ENCODE assay signal across 24 mouse cellular contexts in genomic region chr6:48065587-48066075, GRCm38 (mm10). TPM values are rescaled to one million over a fixed set of nuclear protein-coding genes. Genes with fewer than 3 reads are reported as not detected.
DNase-seq lines count a peak whose midpoint lies in the region; ATAC-seq and TF ChIP-seq lines count a peak whose summit lies in the region.
"Had no signal": no experiment of that assay in that cellular context is flagged by ENCODE, and none has a peak within 500 bp of the region (broad histone marks: within the 10 kb centered on the region; RNA-seq: fewer than 3 reads in every experiment).

No protein-coding gene starts in this region.

- peak; percentile 39 for DNase-seq in heart, adult 11 months
- DNase-seq in heart, postnatal 10 days: no peak
- DNase-seq in ES-CJ7 (ENCODE audit: low read depth, low spot score) (peak; percentile 30), MEL (ENCODE audit: low read depth, low spot score) (peak; percentile 41)
- DNase-seq in adrenal gland, postnatal 36 days: no peak
- DNase-seq: adrenal gland, adult 2 months; adrenal gland, postnatal 14 days; cerebellum, adult 18-20 months; cerebellum, adult 9-10 months; cerebellum, postnatal 14 days; forebrain, postnatal 0 days; gastrocnemius, postnatal 25 days; heart, postnatal 36 days; kidney, adult 11 months had no signal

- no peaks in the 10 kb centered on the region for H3K9me3 ChIP-seq in MEL (replicated peaks; ENCODE audit: insufficient read depth, low read length)
- no peaks in the 10 kb centered on the region for H3K9me3 ChIP-seq in forebrain, embryonic 13.5 days (replicated peaks)
- H3K9me3 ChIP-seq: forebrain, embryonic 10.5 days; hindbrain, embryonic 10.5 days; hindbrain, embryonic 13.5 days; intestine, embryonic 15.5 days had no signal

- peaks cover 8 to 10% of the 10 kb centered on the region in 2 experiments for H3K36me3 ChIP-seq in MEL (ENCODE audit: control insufficient read depth in 1 of 2, insufficient read depth in 2 of 2, low read length in 2 of 2)
- H3K36me3 ChIP-seq in forebrain, embryonic 13.5 days (ENCODE audit: poor library complexity, severe bottlenecking): peaks cover 80% of the 10 kb centered on the region

- TF ChIP-seq POLR2A in MEL (IDR thresholded peaks at IDR 0.05; ENCODE audit: control insufficient read depth in 1 of 2, insufficient read depth in 1 of 2, low read depth in 1 of 2, low read length in 2 of 2, poor library complexity in 1 of 2): no peak

- no peak overlapping the region for H3K4me2 ChIP-seq in forebrain, embryonic 13.5 days
- H3K4me2 ChIP-seq: heart, embryonic 11.5 days; hindbrain, embryonic 13.5 days; intestine, embryonic 15.5 days had no signal

- H3K4me1 ChIP-seq in MEL (ENCODE audit: control insufficient read depth in 1 of 2, insufficient read depth in 2 of 2, low read length in 2 of 2): peaks cover 1 to 6% of the 10 kb centered on the region in 2 experiments; a peak in 3 of 4 replicates
- no peaks in the 10 kb centered on the region for H3K4me1 ChIP-seq in forebrain, embryonic 13.5 days
- H3K4me1 ChIP-seq: forebrain, embryonic 10.5 days; hindbrain, embryonic 10.5 days; hindbrain, embryonic 13.5 days; intestine, embryonic 15.5 days had no signal

- ATAC-seq in megakaryocyte progenitor cell, adult 5-6 weeks (replicated peaks; ENCODE audit: poor library complexity): 0 out of 2 replicates have a peak, but pooled peaks have one; percentile 34
- no peak for ATAC-seq in forebrain, embryonic 13.5 days
- no peak for ATAC-seq in granulocyte monocyte progenitor cell, adult 5-6 weeks (replicated peaks; ENCODE audit: poor library complexity, severe bottlenecking)
- ATAC-seq: forebrain, embryonic 14.5 days; forebrain, postnatal 0 days; hindbrain, embryonic 16.5 days; intestine, embryonic 15.5 days had no signal

- no peak overlapping the region for H3K27ac ChIP-seq in MEL (ENCODE audit: control insufficient read depth, low read depth, low read length)
- H3K27ac ChIP-seq in forebrain, embryonic 13.5 days: no peak overlapping the region
- H3K27ac ChIP-seq: forebrain, embryonic 10.5 days; hindbrain, embryonic 10.5 days; hindbrain, embryonic 13.5 days; intestine, embryonic 15.5 days had no signal

- H3K79me2 ChIP-seq in MEL (ENCODE audit: control insufficient read depth, insufficient read depth, low read length, poor library complexity): no peaks in the 10 kb centered on the region

- no peak for TF ChIP-seq CTCF in MEL (IDR thresholded peaks at IDR 0.05 in 2 of 3, conservative IDR thresholded peaks at IDR 0.05 in 1 of 3; ENCODE audit: control insufficient read depth in 1 of 3, insufficient read depth in 1 of 3, low read depth in 2 of 3, low read length in 3 of 3, poor library complexity in 1 of 3, severe bottlenecking in 1 of 3)

- no peak overlapping the region for H3K9ac ChIP-seq in MEL (ENCODE audit: control insufficient read depth, low read depth, low read length, poor library complexity, severe bottlenecking)
- no peak overlapping the region for H3K9ac ChIP-seq in forebrain, embryonic 13.5 days
- H3K9ac ChIP-seq: forebrain, postnatal 0 days; hindbrain, embryonic 13.5 days; intestine, embryonic 15.5 days had no signal

- no peak overlapping the region for H3K4me3 ChIP-seq in MEL (ENCODE audit: control insufficient read depth in 1 of 2, insufficient read depth in 1 of 2, low read depth in 2 of 2, low read length in 2 of 2)
- H3K4me3 ChIP-seq in forebrain, embryonic 13.5 days: no peak overlapping the region
- H3K4me3 ChIP-seq: forebrain, embryonic 10.5 days; hindbrain, embryonic 10.5 days; hindbrain, embryonic 13.5 days; intestine, embryonic 15.5 days had no signal

- no peak for TF ChIP-seq RAD21 in MEL (IDR thresholded peaks at IDR 0.05; ENCODE audit: low read depth, low read length)

- no peaks in the 10 kb centered on the region for H3K27me3 ChIP-seq in MEL (ENCODE audit: control insufficient read depth in 1 of 2, insufficient read depth in 2 of 2, low read length in 2 of 2)
- no peaks in the 10 kb centered on the region for H3K27me3 ChIP-seq in forebrain, embryonic 13.5 days
- H3K27me3 ChIP-seq: hindbrain, embryonic 13.5 days; intestine, embryonic 15.5 days had no signal

- intact Hi-C loops in heart, postnatal 10 days (cut with DNase I): no loop called here

- TF ChIP-seq EP300 in MEL (IDR thresholded peaks at IDR 0.05; ENCODE audit: low read depth in 1 of 2, low read length in 2 of 2): no peak

- WGBS in forebrain, embryonic 13.5 days: 95% methylated on average over 6 of the region's 6 CpGs

TF ChIP-seq in MEL, 35 proteins besides CTCF, POLR2A, EP300 and RAD21:
- TF ChIP-seq E2F4 (IDR thresholded peaks at IDR 0.05; ENCODE audit: borderline replicate concordance, low read depth, low read length) (no peak), ZC3H11A (IDR thresholded peaks at IDR 0.05; ENCODE audit: low read depth, low read length) (no peak), TBP (IDR thresholded peaks at IDR 0.05; ENCODE audit: low read depth, low read length) (no peak), USF1 (IDR thresholded peaks at IDR 0.05; ENCODE audit: low read depth, low read length) (no peak), HCFC1 (IDR thresholded peaks at IDR 0.05; ENCODE audit: low read depth, low read length) (no peak), CHD2 (IDR thresholded peaks at IDR 0.05; ENCODE audit: low read length) (no peak), ELF1 (IDR thresholded peaks at IDR 0.05; ENCODE audit: low read depth, low read length) (no peak), UBTF (IDR thresholded peaks at IDR 0.05; ENCODE audit: borderline replicate concordance, insufficient read depth, low read depth, low read length) (no peak), GATA1 (IDR thresholded peaks at IDR 0.05; ENCODE audit: low read depth, low read length) (no peak), MAZ (IDR thresholded peaks at IDR 0.05; ENCODE audit: low read depth, low read length) (no peak), MEF2A (IDR thresholded peaks at IDR 0.05; ENCODE audit: extremely low read depth, insufficient replicate concordance, low read depth, low read length, poor library complexity, severe bottlenecking) (no peak), POLR2AphosphoS2 (IDR thresholded peaks at IDR 0.05; ENCODE audit: low read length) (no peak), ZKSCAN1 (IDR thresholded peaks at IDR 0.05; ENCODE audit: low read depth, low read length) (no peak), MXI1 (IDR thresholded peaks at IDR 0.05; ENCODE audit: low read depth, low read length) (no peak), MYB (IDR thresholded peaks at IDR 0.05; ENCODE audit: low read depth, low read length) (no peak), MAFK (IDR thresholded peaks at IDR 0.05; ENCODE audit: borderline replicate concordance, low read depth, low read length) (no peak), SIN3A (IDR thresholded peaks at IDR 0.05; ENCODE audit: low read length) (no peak), KAT2A (conservative IDR thresholded peaks at IDR 0.05; ENCODE audit: low read depth, low read length) (no peak), ZNF384 (IDR thresholded peaks at IDR 0.05; ENCODE audit: low read depth, low read length) (no peak)

RNA-seq across cellular contexts. Expression of gene Zfp777, which starts 16.9 kb away (rescaled TPM):
- 10 to 100 TPM; 16.6 to 17.3 TPM for total RNA-seq in heart, postnatal 10 days (2021)
- 16.3 and 20.4 TPM in 2 replicates for total RNA-seq in MEL (2012; rRNA removed)
- 10 to 100 TPM in 1 of 2 experiments, not detected in 1; 32.4 TPM for polyA plus RNA-seq in MEL (2012; ENCODE audit: insufficient read depth in 1 of 2, insufficient read length in 2 of 2, low read depth in 1 of 2, low replicate concordance in 2 of 2, missing spikeins in 1 of 2)
- 7.9 and 9.9 TPM in 2 replicates for total RNA-seq in megakaryocyte progenitor cell, adult 5-6 weeks (2015)
- total RNA-seq in megakaryocyte progenitor cell, adult 5-6 weeks (2017): 23.0 and 40.7 TPM in 2 replicates
- polyA plus RNA-seq in forebrain, embryonic 13.5 days (2015; fragmentation: Nextera tagmentation; extraction: Ambion mirVana): 6.8 and 7.4 TPM in 2 replicates
- total RNA-seq in adrenal gland, postnatal 36 days (2021): 10 to 100 TPM; 22.6 to 23.1 TPM
- total RNA-seq in granulocyte monocyte progenitor cell, adult 5-6 weeks (2014; fragmentation: Nextera tagmentation): 22.2 and 22.8 TPM in 2 replicates
- 37.6 and 40.1 TPM in 2 replicates for total RNA-seq in granulocyte monocyte progenitor cell, adult 5-6 weeks (2017)

RNA-seq across cellular contexts. Expression of gene Zfp746, which starts 20.8 kb away (rescaled TPM):
- total RNA-seq in heart, postnatal 10 days (2021): 10 to 100 TPM; 17.1 to 17.6 TPM
- total RNA-seq in MEL (2012; rRNA removed): 13.5 and 17.8 TPM in 2 replicates
- polyA plus RNA-seq in MEL (2012; ENCODE audit: insufficient read depth in 1 of 2, insufficient read length in 2 of 2, low read depth in 1 of 2, low replicate concordance in 2 of 2, missing spikeins in 1 of 2): 10 to 100 TPM in 1 of 2 experiments, not detected in 1; 22.1 TPM
- total RNA-seq in megakaryocyte progenitor cell, adult 5-6 weeks (2015): 23.2 and 25.1 TPM in 2 replicates
- 20.9 and 21.4 TPM in 2 replicates for total RNA-seq in megakaryocyte progenitor cell, adult 5-6 weeks (2017)
- 17.2 and 18.2 TPM in 2 replicates for polyA plus RNA-seq in forebrain, embryonic 13.5 days (2015; fragmentation: Nextera tagmentation; extraction: Ambion mirVana)
- 10 to 100 TPM; 22.4 to 24.5 TPM for total RNA-seq in adrenal gland, postnatal 36 days (2021)
- 20.3 and 26.2 TPM in 2 replicates for total RNA-seq in granulocyte monocyte progenitor cell, adult 5-6 weeks (2014; fragmentation: Nextera tagmentation)
- total RNA-seq in granulocyte monocyte progenitor cell, adult 5-6 weeks (2017): 18.1 and 23.0 TPM in 2 replicates

Comparison
In these comparisons a context has a peak if more than half of its experiments do, and no peak if none do; other contexts are left out.
1. DNase-seq: peak in heart, adult 11 months (single experiment), ES-CJ7 (single experiment) and MEL (single experiment); none in heart, postnatal 10 days (0 of 2) and adrenal gland, postnatal 36 days (0 of 2).